8 mouse cellular contexts compared by ENCODE assay signal in genomic region chr11:19016481-19017220, GRCm38 (mm10). TPM values are rescaled to one million over a fixed set of nuclear protein-coding genes. Genes with fewer than 3 reads are reported as not detected.
DNase-seq lines count a peak whose midpoint lies in the region; ATAC-seq and TF ChIP-seq lines count a peak whose summit lies in the region.

No protein-coding gene starts in this region.

- H3ac ChIP-seq in myocyte (ENCODE audit: control insufficient read depth, insufficient read length) = peak overlapping the region; percentile 17

- H3K79me2 ChIP-seq in myocyte (ENCODE audit: control insufficient read depth, insufficient read depth) = peaks cover 57% of the 10 kb centered on the region

- peak overlapping the region; percentile 89 for H3K9ac ChIP-seq in kidney, embryonic 16.5 days (replicated peaks; ENCODE audit: low read length)
- peak overlapping the region; percentile 39 for H3K9ac ChIP-seq in embryonic facial prominence, embryonic 15.5 days
- H3K9ac ChIP-seq in intestine, embryonic 14.5 days (ENCODE audit: low read length) = peak overlapping the region; percentile 100

- peak overlapping the region; percentile 95 for H3K27ac ChIP-seq in kidney, embryonic 16.5 days (ENCODE audit: low read length)
- H3K27ac ChIP-seq in embryonic facial prominence, embryonic 15.5 days (replicated peaks) = peak overlapping the region; percentile 41; the same call in 1 of the 2 replicates
- peak overlapping the region; percentile 100 for H3K27ac ChIP-seq in intestine, embryonic 14.5 days (ENCODE audit: low read depth)

- no peak for ATAC-seq in kidney, embryonic 16.5 days (ENCODE audit: low FRiP score, low TSS enrichment)
- no peak for ATAC-seq in embryonic facial prominence, embryonic 15.5 days (ENCODE audit: insufficient number of reproducible peaks, low FRiP score, low TSS enrichment, low read depth)
- no peak for ATAC-seq in intestine, embryonic 14.5 days (replicated peaks; ENCODE audit: low FRiP score, low TSS enrichment, low read depth)

- H3K4me3 ChIP-seq in kidney, embryonic 16.5 days (ENCODE audit: low read length) = peak overlapping the region; percentile 74
- H3K4me3 ChIP-seq in embryonic facial prominence, embryonic 15.5 days (replicated peaks) = peak overlapping the region; percentile 64
- H3K4me3 ChIP-seq in intestine, embryonic 14.5 days (ENCODE audit: low read depth, low read length) = peak overlapping the region; percentile 95
- peak overlapping the region; percentile 81 for H3K4me3 ChIP-seq in myocyte

- no peaks in the 10 kb centered on the region for H3K36me3 ChIP-seq in kidney, embryonic 16.5 days (ENCODE audit: insufficient read depth, low read length)
- no peaks in the 10 kb centered on the region for H3K36me3 ChIP-seq in embryonic facial prominence, embryonic 15.5 days
- peaks cover 36% of the 10 kb centered on the region for H3K36me3 ChIP-seq in intestine, embryonic 14.5 days (ENCODE audit: control insufficient read depth, insufficient read depth, low read length)
- peaks cover 4% of the 10 kb centered on the region for H3K36me3 ChIP-seq in myocyte (ENCODE audit: control insufficient read depth, insufficient read depth)

- peaks cover 9% of the 10 kb centered on the region for H3K27me3 ChIP-seq in kidney, embryonic 16.5 days (ENCODE audit: insufficient read depth, low read length)
- peaks cover 13% of the 10 kb centered on the region for H3K27me3 ChIP-seq in embryonic facial prominence, embryonic 15.5 days
- no peaks in the 10 kb centered on the region for H3K27me3 ChIP-seq in intestine, embryonic 14.5 days (replicated peaks; ENCODE audit: control insufficient read depth, insufficient read depth, low read length)
- no peaks in the 10 kb centered on the region for H3K27me3 ChIP-seq in myocyte (ENCODE audit: control insufficient read depth, insufficient read depth, insufficient read length)

- TF ChIP-seq POLR2A in myocyte (IDR thresholded peaks at IDR 0.05; ENCODE audit: insufficient read length, low read depth) = no peak

- H3K9me3 ChIP-seq in kidney, embryonic 16.5 days (ENCODE audit: low read length) = no peaks in the 10 kb centered on the region
- no peaks in the 10 kb centered on the region for H3K9me3 ChIP-seq in embryonic facial prominence, embryonic 15.5 days (replicated peaks)
- H3K9me3 ChIP-seq in intestine, embryonic 14.5 days (ENCODE audit: control insufficient read depth, low read length) = no peaks in the 10 kb centered on the region

- DNase-seq in kidney, postnatal 25 days = no peak
- peak; percentile 78 for DNase-seq in intestine, embryonic 14.5 days (ENCODE audit: low spot score)
- DNase-seq in B cell, adult 2 months = no peak
- DNase-seq in urinary bladder, adult 18-20 months (ENCODE audit: low spot score in 2 of 2) = no peak
- DNase-seq in left cerebral cortex, postnatal 14 days (ENCODE audit: low spot score in 2 of 2) = no peak

- peaks cover 22% of the 10 kb centered on the region for H3K4me1 ChIP-seq in kidney, embryonic 16.5 days (ENCODE audit: insufficient read depth, low read length)
- H3K4me1 ChIP-seq in embryonic facial prominence, embryonic 15.5 days = peaks cover 30% of the 10 kb centered on the region
- peaks cover 19% of the 10 kb centered on the region for H3K4me1 ChIP-seq in intestine, embryonic 14.5 days (replicated peaks; ENCODE audit: control insufficient read depth, insufficient read depth, low read length)

- H3K4me2 ChIP-seq in kidney, embryonic 16.5 days (replicated peaks; ENCODE audit: low read depth, low read length) = peak overlapping the region; percentile 85
- H3K4me2 ChIP-seq in embryonic facial prominence, embryonic 15.5 days (replicated peaks) = peak overlapping the region; percentile 81
- peak overlapping the region; percentile 88 for H3K4me2 ChIP-seq in intestine, embryonic 14.5 days (ENCODE audit: low read length)
- H3K4me2 ChIP-seq in myocyte (ENCODE audit: low read depth) = peak overlapping the region; percentile 99

- under 1% methylated on average over 10 of the region's 10 CpGs for WGBS in kidney, embryonic 16.5 days
- 9% methylated on average over 10 of the region's 10 CpGs for WGBS in embryonic facial prominence, embryonic 15.5 days
- 1% methylated on average over 10 of the region's 10 CpGs for WGBS in intestine, embryonic 14.5 days

- intact Hi-C loops in left cerebral cortex, postnatal 14 days (cut with DNase I) = loop anchor here (10.0 kb wide), 1 partner anchor 1742 kb away; no protein-coding TSS in a partner anchor

TF ChIP-seq in myocyte, 11 proteins besides CTCF, POLR2A, EP300 and RAD21:
- TF ChIP-seq E2F4 (IDR thresholded peaks at IDR 0.05; ENCODE audit: insufficient read depth) (no peak), REST (IDR thresholded peaks at IDR 0.05; ENCODE audit: insufficient read depth, insufficient read length) (no peak), MYOG (IDR thresholded peaks at IDR 0.05; ENCODE audit: control insufficient read depth in 1 of 3, insufficient read depth in 1 of 3, insufficient read length in 2 of 3, low read depth in 2 of 3) (no peak), TCF12 (IDR thresholded peaks at IDR 0.05; ENCODE audit: insufficient read depth, poor library complexity, severe bottlenecking) (no peak), SRF (IDR thresholded peaks at IDR 0.05; ENCODE audit: control insufficient read depth, insufficient read length, low read depth) (no peak), USF1 (IDR thresholded peaks at IDR 0.05; ENCODE audit: low read depth) (no peak), CEBPB (IDR thresholded peaks at IDR 0.05; ENCODE audit: insufficient read depth, poor library complexity, severe bottlenecking) (no peak), TCF3 (IDR thresholded peaks at IDR 0.05; ENCODE audit: insufficient read length, low read depth) (no peak), MYOD1 (IDR thresholded peaks at IDR 0.05; ENCODE audit: control insufficient read depth in 1 of 3, insufficient read length in 2 of 3, low read depth in 2 of 3) (no peak), POLR2AphosphoS2 (IDR thresholded peaks at IDR 0.05; ENCODE audit: insufficient read length, low read depth) (no peak), MAX (IDR thresholded peaks at IDR 0.05; ENCODE audit: low read depth) (no peak)

RNA-seq across cellular contexts. Expression of gene Meis1, which starts 2.1 kb away (rescaled TPM):
- polyA plus RNA-seq in kidney, embryonic 16.5 days (2015; fragmentation: Nextera tagmentation; extraction: Ambion mirVana) = 124 and 127 TPM in 2 replicates
- polyA plus RNA-seq in embryonic facial prominence, embryonic 15.5 days (2015; fragmentation: Nextera tagmentation; extraction: Ambion mirVana) = 48.3 and 52.1 TPM in 2 replicates
- 133 and 151 TPM in 2 replicates for polyA plus RNA-seq in intestine, embryonic 14.5 days (2014; fragmentation: Nextera tagmentation; extraction: Ambion mirVana)
- polyA plus RNA-seq in myocyte (2012; fragmentation: generic; extraction: Trizol) = 7.1 TPM
- total RNA-seq in left cerebral cortex, postnatal 14 days (2021) = 1 to 10 TPM; 3.6 to 4.5 TPM

Comparison
In these comparisons a context has a peak if more than half of its experiments do, and no peak if none do; other contexts are left out.
1. H3K27ac ChIP-seq: peak in every context shown above with its lines; median percentile 100 in intestine, embryonic 14.5 days; 95 in kidney, embryonic 16.5 days; 41 in embryonic facial prominence, embryonic 15.5 days.
2. H3K9ac ChIP-seq: peak in every context shown above with its lines; median percentile 100 in intestine, embryonic 14.5 days; 89 in kidney, embryonic 16.5 days; 39 in embryonic facial prominence, embryonic 15.5 days.